Mouse (Mus musculus): ENCODE data around the gene Pus7l.

GRCm38 (mm10) chr15:94503451-94504215 lies 39.7 kb downstream of the Pus7l start:
- TF ChIP-seq MYOG (IDR thresholded peaks at IDR 0.05; ENCODE audit: control insufficient read depth in 1 of 3, insufficient read depth in 1 of 3, insufficient read length in 2 of 3, low read depth in 2 of 3): no peak
- no peak for TF ChIP-seq USF1 (IDR thresholded peaks at IDR 0.05; ENCODE audit: low read depth)
- TF ChIP-seq CEBPB (IDR thresholded peaks at IDR 0.05; ENCODE audit: insufficient read depth, poor library complexity, severe bottlenecking): no peak
- no peak for TF ChIP-seq SRF (IDR thresholded peaks at IDR 0.05; ENCODE audit: control insufficient read depth, insufficient read length, low read depth)
- TF ChIP-seq POLR2A (IDR thresholded peaks at IDR 0.05; ENCODE audit: insufficient read length, low read depth): no peak
- no peak for TF ChIP-seq MAX (IDR thresholded peaks at IDR 0.05; ENCODE audit: low read depth)
